Comparison of ENCODE assay signal across 21 mouse cellular contexts in genomic region chr3:63862716-63863115, GRCm38 (mm10). TPM values are rescaled to one million over a fixed set of nuclear protein-coding genes. Genes with fewer than 3 reads are reported as not detected.
DNase-seq lines count a peak whose midpoint lies in the region; ATAC-seq and TF ChIP-seq lines count a peak whose summit lies in the region.
"Had no signal": no experiment of that assay in that cellular context is flagged by ENCODE, and none has a peak within 500 bp of the region (broad histone marks: within the 10 kb centered on the region; RNA-seq: fewer than 3 reads in every experiment).

No protein-coding gene starts in this region.

- H3K4me2 ChIP-seq in forebrain, embryonic 13.5 days: peak overlapping the region; percentile 28; the same call in 1 of the 2 replicates
- H3K4me2 ChIP-seq: embryonic facial prominence, embryonic 15.5 days; liver, embryonic 15.5 days; neural tube, embryonic 12.5 days had no signal

- WGBS in forebrain, embryonic 13.5 days: 65% methylated on average over 10 of the region's 10 CpGs
- 88% methylated on average over 10 of the region's 10 CpGs for WGBS in forebrain, embryonic 10.5 days

- intact Hi-C loops in left cerebral cortex, postnatal 14 days (cut with DNase I): loop anchor here (10.0 kb wide), 1 partner anchor 1338 kb away; no protein-coding TSS in a partner anchor
- intact Hi-C loops in left cerebral cortex, postnatal 10 days (cut with DNase I): loop anchor here (10.0 kb wide), 2 partner anchors 938 to 1338 kb away; no protein-coding TSS in a partner anchor

- no peaks in the 10 kb centered on the region for H3K36me3 ChIP-seq in forebrain, embryonic 13.5 days (ENCODE audit: poor library complexity, severe bottlenecking)
- peaks cover 33% of the 10 kb centered on the region for H3K36me3 ChIP-seq in forebrain, embryonic 10.5 days (replicated peaks)
- H3K36me3 ChIP-seq: embryonic facial prominence, embryonic 15.5 days; liver, embryonic 15.5 days; neural tube, embryonic 12.5 days had no signal

- 0 out of 2 replicates have a peak, but pooled peaks have one; percentile 23 for ATAC-seq in forebrain, embryonic 13.5 days
- ATAC-seq: lung, postnatal 0 days had no signal

- no peak overlapping the region for H3K27ac ChIP-seq in forebrain, embryonic 13.5 days
- H3K27ac ChIP-seq in forebrain, embryonic 10.5 days: no peak overlapping the region
- H3K27ac ChIP-seq: embryonic facial prominence, embryonic 15.5 days; gastrocnemius, adult 2 months; kidney, postnatal 0 days; liver, embryonic 15.5 days; neural tube, embryonic 12.5 days had no signal

- H3K27me3 ChIP-seq in forebrain, embryonic 13.5 days: no peaks in the 10 kb centered on the region
- no peaks in the 10 kb centered on the region for H3K27me3 ChIP-seq in forebrain, embryonic 10.5 days (ENCODE audit: poor library complexity, severe bottlenecking)
- H3K27me3 ChIP-seq: CH12.LX; embryonic facial prominence, embryonic 15.5 days; liver, embryonic 15.5 days; megakaryocyte, embryonic 14.5 days; neural tube, embryonic 12.5 days had no signal

- no peak for TF ChIP-seq POLR2A in brain, embryonic 14.5 days (IDR thresholded peaks at IDR 0.05; ENCODE audit: borderline replicate concordance, extremely low read depth, insufficient read depth, insufficient read length, poor library complexity, severe bottlenecking)

- peaks cover 23% of the 10 kb centered on the region for H3K4me1 ChIP-seq in forebrain, embryonic 13.5 days
- H3K4me1 ChIP-seq in forebrain, embryonic 10.5 days: no peaks in the 10 kb centered on the region
- H3K4me1 ChIP-seq: embryonic facial prominence, embryonic 15.5 days; liver, embryonic 15.5 days; megakaryocyte, embryonic 14.5 days; neural tube, embryonic 12.5 days had no signal

- H3K4me3 ChIP-seq in forebrain, embryonic 13.5 days: no peak overlapping the region
- H3K4me3 ChIP-seq in forebrain, embryonic 10.5 days: no peak overlapping the region
- H3K4me3 ChIP-seq: embryonic facial prominence, embryonic 15.5 days; gastrocnemius, adult 2 months; liver, embryonic 15.5 days; megakaryocyte, embryonic 14.5 days; neural tube, embryonic 12.5 days had no signal

- H3K9me3 ChIP-seq in forebrain, embryonic 13.5 days (replicated peaks): no peaks in the 10 kb centered on the region
- no peaks in the 10 kb centered on the region for H3K9me3 ChIP-seq in forebrain, embryonic 10.5 days
- H3K9me3 ChIP-seq: embryonic facial prominence, embryonic 15.5 days; liver, embryonic 15.5 days; megakaryocyte, embryonic 14.5 days; neural tube, embryonic 12.5 days had no signal

- no peak for TF ChIP-seq CTCF in brain, embryonic 14.5 days (IDR thresholded peaks at IDR 0.05; ENCODE audit: borderline replicate concordance, extremely low read depth, insufficient read depth, insufficient read length)

- no peak for DNase-seq in forebrain, embryonic 10.5 days (ENCODE audit: extremely low spot score, low spot score)
- peak; percentile 10 to 15 for DNase-seq in left cerebral cortex, postnatal 14 days (ENCODE audit: low spot score in 2 of 2)
- no peak for DNase-seq in left cerebral cortex, postnatal 10 days (ENCODE audit: extremely low spot score in 1 of 2, low spot score in 2 of 2)
- peak; percentile 76 for DNase-seq in brain, embryonic 14.5 days (ENCODE audit: low read depth)
- DNase-seq in layer of hippocampus, adult 9-10 months (ENCODE audit: low spot score): peak; percentile 43
- DNase-seq in T-cell, adult 2 months (ENCODE audit: low spot score): no peak
- no peak for DNase-seq in lung, postnatal 25 days (ENCODE audit: low spot score)
- DNase-seq: adrenal gland, adult 8-10 months; cerebellum, adult 11-12 months; gastrocnemius, adult 2 months; heart, adult 18-20 months; kidney, adult 11 months; thymus, postnatal 4 days had no signal

- no peak overlapping the region for H3K9ac ChIP-seq in forebrain, embryonic 13.5 days
- H3K9ac ChIP-seq: embryonic facial prominence, embryonic 15.5 days; liver, embryonic 15.5 days; neural tube, embryonic 12.5 days had no signal

RNA-seq across cellular contexts. Expression of gene Plch1, which starts 36.6 kb away (rescaled TPM):
- polyA plus RNA-seq in forebrain, embryonic 13.5 days (2015; fragmentation: Nextera tagmentation; extraction: Ambion mirVana): 9.8 and 13.1 TPM in 2 replicates
- 28.7 and 32.8 TPM in 2 replicates for polyA plus RNA-seq in forebrain, embryonic 10.5 days (2016; fragmentation: Nextera tagmentation; extraction: Ambion mirVana)
- 1 to 10 TPM; 6.0 to 8.4 TPM for total RNA-seq in left cerebral cortex, postnatal 14 days (2021)
- total RNA-seq in left cerebral cortex, postnatal 10 days (2021): 1 to 10 TPM; 9.0 to 9.1 TPM
- polyA plus RNA-seq in brain, embryonic 14.5 days (2012; rRNA removed): 17.2 and 20.9 TPM in 2 replicates
- total RNA-seq: gastrocnemius, adult 2 months had no signal

Comparison
In these comparisons a context has a peak if more than half of its experiments do, and no peak if none do; other contexts are left out.
1. DNase-seq: peak in left cerebral cortex, postnatal 14 days (2 of 2), brain, embryonic 14.5 days (single experiment) and layer of hippocampus, adult 9-10 months (single experiment); none in forebrain, embryonic 10.5 days (single experiment), left cerebral cortex, postnatal 10 days (0 of 2), T-cell, adult 2 months (single experiment) and lung, postnatal 25 days (single experiment).